Mouse (Mus musculus) liver, embryonic 11.5 days (tissue): ENCODE results near the gene Rassf3. TPM values are rescaled to one million over a fixed set of nuclear protein-coding genes. Genes with fewer than 3 reads are reported as not detected.

Experiments used
- ATAC-seq: fragments of 200-750 bp; cut with Nextera tagmentation; replicated peaks from 2 replicates; pipeline ENCODE4 v1.8.0; 2017; ENCODE audit warnings: moderate number of reproducible peaks, mild to moderate bottlenecking, moderate TSS enrichment, moderate library complexity; ENCODE audit not compliant: low FRiP score
- DNase-seq: peaks from one replicate; pipeline ENCODE4 v3.0.0-alpha.2; 2017; ENCODE audit warnings: low spot score
- H3K27ac ChIP-seq: fragments of 300-500 bp; sonication (generic); 2 replicates; pipeline ENCODE4 v1.5.1; 2014; ENCODE audit warnings: mild to moderate bottlenecking, low read depth, low read length, control low read depth
- H3K27me3 ChIP-seq: fragments of 300-500 bp; sonication (generic); replicated peaks from 2 replicates; pipeline ENCODE4 v1.6.1; 2014; ENCODE audit warnings: low read length, mixed read lengths; ENCODE audit not compliant: control insufficient read depth, insufficient read depth
- H3K36me3 ChIP-seq: fragments of 300-500 bp; sonication (generic); 2 replicates; pipeline ENCODE4 v1.6.1; 2014; ENCODE audit warnings: mild to moderate bottlenecking, low read length, moderate library complexity, mixed read lengths; ENCODE audit not compliant: control insufficient read depth, insufficient read depth
- H3K4me1 ChIP-seq: fragments of 300-500 bp; sonication (generic); replicated peaks from 2 replicates; pipeline ENCODE4 v1.6.1; 2014; ENCODE audit warnings: low read length, mixed read lengths; ENCODE audit not compliant: control insufficient read depth, insufficient read depth
- H3K4me2 ChIP-seq: fragments of 300-500 bp; sonication (generic); 2 replicates; pipeline ENCODE4 v1.6.1; 2014; ENCODE audit warnings: mild to moderate bottlenecking, control low read depth, moderate library complexity
- H3K4me3 ChIP-seq: fragments of 300-500 bp; sonication (generic); 2 replicates; pipeline ENCODE4 v1.5.1; 2014; ENCODE audit warnings: low read depth, low read length, control low read depth
- H3K9ac ChIP-seq: fragments of 300-500 bp; sonication (generic); 2 replicates; pipeline ENCODE4 v1.6.1; 2014; ENCODE audit warnings: low read depth, low read length, control low read depth
- H3K9me3 ChIP-seq: fragments of 300-500 bp; sonication (generic); 2 replicates; pipeline ENCODE4 v1.6.1; 2016; ENCODE audit warnings: low read length, inconsistent platforms, mixed read lengths; ENCODE audit not compliant: control insufficient read depth
- WGBS: fragments of 180-500 bp; shearing (Covaris S2); extraction: QIAGEN DNeasy Blood & Tissue Kit; methylation state at CpG from one replicate; pipeline ENCODE4 v1.1.7; 2014; 5-methylcytosine and 5-hydroxymethylcytosine counted together
- polyA plus RNA-seq: library from polyadenylated mRNA; unstranded; fragments of >200 nt; fragmentation: Nextera tagmentation; extraction: Ambion mirVana; gene quantifications from 2 replicates; pipeline ENCODE4 v1.2.1, GENCODE M21; 2014

The Rassf3 gene
- polyA plus RNA-seq, 1 experiment from 2014 or later = 14.0 TPM

DNA sequence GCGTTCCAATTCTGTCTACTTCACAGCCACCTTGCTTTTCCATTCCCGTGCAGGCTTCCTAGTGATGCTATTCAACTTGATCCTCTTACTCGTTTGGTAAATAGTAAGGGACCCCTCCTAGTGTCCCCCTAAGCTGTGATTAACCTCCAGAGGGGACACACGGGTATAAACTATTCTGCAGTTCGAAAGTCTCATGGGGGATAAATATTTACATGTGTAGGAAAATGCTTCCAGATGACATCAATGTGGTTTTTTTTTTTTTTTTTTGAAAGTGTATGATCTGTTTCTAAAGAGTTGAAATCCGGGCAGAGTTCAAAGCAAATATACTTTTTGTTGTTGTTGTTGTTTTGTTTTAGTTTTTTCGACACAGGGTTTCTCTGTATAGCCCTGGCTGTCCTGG lies 29.8 kb upstream of the Rassf3 start:
- H3K27me3 ChIP-seq = no peaks in the 10 kb centered on the region
- H3K27ac ChIP-seq = peak overlapping the region; percentile 77
- 65% methylated on average over 7 of the region's 7 CpGs for WGBS
- no peak for DNase-seq
- H3K36me3 ChIP-seq = no peaks in the 10 kb centered on the region
- H3K4me1 ChIP-seq = peaks cover 41% of the 10 kb centered on the region
- H3K4me3 ChIP-seq = peak overlapping the region; percentile 49; the same call in 1 of the 2 replicates
- H3K4me2 ChIP-seq = peak overlapping the region; percentile 84
- H3K9me3 ChIP-seq = no peaks in the 10 kb centered on the region
- ATAC-seq = no peak
- H3K9ac ChIP-seq = no peak overlapping the region; the same call in 1 of the 2 replicates

DNA sequence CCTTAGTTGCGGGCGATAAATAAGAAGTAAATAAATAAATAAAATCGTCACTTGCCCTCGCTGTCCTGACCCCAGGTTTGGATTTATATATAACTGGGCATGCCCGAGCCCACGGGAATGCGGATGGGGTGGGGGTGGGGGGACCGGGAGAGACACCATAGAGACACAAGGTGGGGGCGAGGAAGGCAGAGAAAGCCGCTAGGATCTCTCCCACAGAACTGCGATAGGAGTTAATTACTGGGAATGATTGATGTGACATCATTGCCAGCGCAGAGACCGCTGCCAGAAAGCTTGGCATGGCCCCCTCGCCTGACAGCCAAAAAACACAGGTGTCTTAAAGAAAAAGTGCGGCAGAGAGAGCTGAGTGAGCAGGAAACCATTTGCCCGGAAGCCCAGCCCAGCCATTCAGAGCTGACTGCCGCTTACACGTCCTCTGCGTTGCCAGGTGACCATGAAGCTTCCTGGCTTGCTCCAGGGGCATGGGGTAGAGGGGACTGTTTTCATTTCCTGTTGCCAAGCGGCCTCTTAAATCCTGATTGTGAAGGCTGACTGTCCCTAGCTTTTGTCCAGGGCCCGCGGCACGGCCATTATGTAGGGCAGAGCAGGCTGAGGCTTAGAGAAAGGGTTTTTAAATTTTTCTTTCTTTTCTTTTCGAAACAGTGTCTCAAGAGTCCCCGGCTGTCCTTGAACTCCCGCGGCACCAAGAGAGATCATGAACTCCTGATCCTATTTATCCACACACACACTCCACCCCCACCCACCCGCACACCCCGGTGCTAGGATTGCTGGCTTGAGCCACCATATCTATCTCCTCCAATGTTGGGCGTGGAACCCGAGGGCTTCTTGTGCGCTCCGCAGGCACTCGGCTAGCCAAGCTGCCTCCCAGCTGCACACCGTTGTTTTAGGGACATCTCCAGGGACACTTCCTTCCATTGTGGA lies 29.1 kb upstream of the Rassf3 start:
- H3K27me3 ChIP-seq = no peaks in the 10 kb centered on the region
- H3K27ac ChIP-seq = peak overlapping the region; percentile 77
- DNase-seq (peak; percentile 66), ATAC-seq (peak; percentile 84)
- H3K9me3 ChIP-seq = no peaks in the 10 kb centered on the region
- H3K4me1 ChIP-seq = peaks cover 37% of the 10 kb centered on the region
- WGBS = 21% methylated on average over 35 of the region's 35 CpGs
- H3K36me3 ChIP-seq = no peaks in the 10 kb centered on the region
- H3K9ac ChIP-seq = peak overlapping the region; percentile 72
- H3K4me3 ChIP-seq = peak overlapping the region; percentile 49
- peak overlapping the region; percentile 84 for H3K4me2 ChIP-seq

DNA sequence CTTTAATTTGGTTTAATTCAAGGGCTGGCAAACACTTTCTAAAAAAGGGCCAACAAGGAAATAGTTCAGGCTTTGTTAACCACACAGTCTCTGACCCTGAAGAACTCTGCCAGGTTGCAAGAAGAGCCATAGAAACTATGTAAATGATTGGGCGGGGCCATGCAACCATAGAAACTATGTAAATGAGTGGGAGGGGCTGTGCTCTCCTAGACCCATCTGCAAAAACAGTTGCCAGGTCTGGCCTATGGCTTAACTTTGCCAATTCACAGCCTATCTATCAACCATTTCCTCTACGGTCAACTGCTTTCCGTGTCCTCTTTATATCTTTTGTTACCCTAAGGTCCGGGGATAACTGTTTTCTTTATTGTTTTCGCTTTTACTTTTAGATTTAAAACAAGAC lies 25.0 kb upstream of the Rassf3 start:
- Histone ChIP-seq H3K4me3 (no peak overlapping the region), H3K4me2 (no peak overlapping the region), H3K9ac (no peak overlapping the region), H3K9me3 (no peaks in the 10 kb centered on the region), H3K4me1 (peaks cover 22% of the 10 kb centered on the region), H3K27me3 (no peaks in the 10 kb centered on the region), H3K36me3 (no peaks in the 10 kb centered on the region), H3K27ac (no peak overlapping the region)
- no peak for DNase-seq
- WGBS = 40% methylated on average over 5 of the region's 5 CpGs
- peak; percentile 39; the same call in 1 of the 2 replicates for ATAC-seq

DNA sequence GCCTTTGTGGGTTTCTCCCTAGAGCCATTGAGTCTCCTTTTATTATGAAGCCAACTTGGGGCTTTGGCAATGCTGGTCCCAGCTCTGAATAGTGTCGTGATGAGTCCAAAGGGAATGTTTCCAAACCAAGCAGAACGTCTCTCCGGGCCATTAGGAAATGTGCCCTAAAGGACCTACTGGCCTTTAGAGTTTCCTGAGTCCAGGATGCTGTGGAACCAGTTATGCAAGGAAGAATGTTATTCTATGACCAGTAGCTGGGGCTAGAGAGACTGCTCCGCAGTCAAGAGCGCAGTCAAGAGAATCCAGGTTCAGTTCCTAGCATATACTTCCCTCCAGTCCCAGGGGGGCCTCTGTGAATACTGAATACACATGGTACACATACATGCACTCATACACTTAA lies 23.9 kb upstream of the Rassf3 start:
- no peak; the same call in 1 of the 2 replicates for ATAC-seq
- H3K4me2 ChIP-seq = no peak overlapping the region
- no peak overlapping the region for H3K27ac ChIP-seq
- no peaks in the 10 kb centered on the region for H3K27me3 ChIP-seq
- 66% methylated on average over 5 of the region's 5 CpGs for WGBS
- H3K9me3 ChIP-seq = no peaks in the 10 kb centered on the region
- peaks cover 13% of the 10 kb centered on the region for H3K4me1 ChIP-seq
- no peak for DNase-seq
- no peak overlapping the region for H3K9ac ChIP-seq
- H3K4me3 ChIP-seq = no peak overlapping the region
- H3K36me3 ChIP-seq = no peaks in the 10 kb centered on the region

DNA sequence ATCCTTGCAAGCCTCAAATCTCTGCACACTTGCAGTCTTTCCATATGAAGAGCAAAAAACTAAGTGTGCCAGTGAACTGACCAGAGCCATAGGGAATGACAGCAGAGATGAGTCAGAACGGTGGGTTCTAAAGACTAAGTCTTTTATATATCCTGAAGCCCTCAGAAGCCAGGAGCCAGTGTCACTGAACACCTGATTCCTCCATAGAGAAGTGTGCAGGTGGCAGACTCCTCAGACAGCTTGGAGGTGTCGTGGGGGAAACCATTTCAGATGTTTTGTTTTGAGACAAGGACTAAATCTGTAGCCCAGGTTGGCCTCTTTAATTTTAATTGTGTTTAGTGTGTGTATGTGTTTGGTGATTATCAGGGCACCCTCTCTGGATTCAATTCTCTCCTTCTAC lies 22.9 kb upstream of the Rassf3 start:
- no peak for ATAC-seq
- WGBS = 53% methylated on average over 2 of the region's 2 CpGs

DNA sequence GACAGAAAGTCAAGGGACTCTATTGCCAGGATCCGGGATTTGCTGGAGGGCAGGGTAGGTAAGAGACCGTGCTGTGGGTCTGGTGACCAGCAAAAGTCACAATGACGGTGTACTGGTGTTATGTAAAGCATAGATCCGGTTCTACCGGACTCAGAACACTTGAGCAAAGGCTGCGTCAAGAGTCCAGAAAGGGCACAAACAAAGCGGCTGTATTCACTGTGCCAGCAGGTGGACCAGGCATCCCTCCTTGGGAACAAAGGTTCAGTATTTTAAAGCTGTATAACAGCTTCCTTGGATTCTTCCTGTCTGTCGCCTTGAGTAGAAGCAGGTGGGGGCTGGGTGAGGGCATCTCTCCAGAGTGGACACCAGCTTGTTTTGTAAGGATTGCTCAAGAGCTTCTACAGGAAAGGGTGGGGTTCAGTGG lies 22.3 kb upstream of the Rassf3 start:
- H3K9ac ChIP-seq = no peak overlapping the region
- no peaks in the 10 kb centered on the region for H3K36me3 ChIP-seq
- peaks cover 14% of the 10 kb centered on the region; the same call in 1 of the 2 replicates for H3K4me1 ChIP-seq
- no peaks in the 10 kb centered on the region for H3K9me3 ChIP-seq
- DNase-seq (no peak), ATAC-seq (0 out of 2 replicates have a peak, but pooled peaks have one; percentile 15)
- no peak overlapping the region; the same call in 1 of the 2 replicates for H3K4me2 ChIP-seq
- H3K27ac ChIP-seq = peak overlapping the region; percentile 68
- WGBS = 57% methylated on average over 8 of the region's 8 CpGs
- no peak overlapping the region for H3K4me3 ChIP-seq
- no peaks in the 10 kb centered on the region for H3K27me3 ChIP-seq

More for the DNA sequence above, 22.9 kb upstream of the Rassf3 start:
- Histone ChIP-seq H3K4me1 (peaks cover 9% of the 10 kb centered on the region; the same call in 1 of the 2 replicates), H3K9ac (no peak overlapping the region), H3K27me3 (no peaks in the 10 kb centered on the region), H3K4me3 (no peak overlapping the region), H3K9me3 (no peaks in the 10 kb centered on the region), H3K27ac (no peak overlapping the region), H3K36me3 (no peaks in the 10 kb centered on the region), H3K4me2 (no peak overlapping the region)
- DNase-seq = no peak

DNA sequence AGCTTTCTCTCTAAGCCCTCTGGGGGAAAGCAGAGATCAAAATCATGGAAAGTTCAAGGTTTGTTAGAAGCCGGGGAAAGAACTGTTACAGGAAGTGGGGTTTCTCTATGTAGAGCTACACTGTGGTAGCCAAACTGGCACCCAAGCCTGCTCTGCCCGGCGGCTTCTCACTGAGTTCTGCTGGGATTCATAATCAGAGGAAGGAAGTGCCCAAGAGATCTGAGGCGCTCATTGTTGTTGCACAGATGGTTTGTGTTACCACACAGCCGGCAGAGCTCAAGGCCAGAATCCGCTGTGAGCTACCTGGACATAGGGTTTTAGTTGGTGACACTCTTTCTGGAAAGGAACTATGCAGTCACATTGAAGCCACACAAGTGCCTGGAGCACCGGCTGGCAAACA lies 21.8 kb upstream of the Rassf3 start:
- Histone ChIP-seq H3K36me3 (no peaks in the 10 kb centered on the region), H3K27ac (peak overlapping the region; percentile 68), H3K27me3 (no peaks in the 10 kb centered on the region), H3K9me3 (no peaks in the 10 kb centered on the region), H3K9ac (no peak overlapping the region), H3K4me3 (no peak overlapping the region), H3K4me2 (peak overlapping the region; percentile 18; the same call in 1 of the 2 replicates), H3K4me1 (peaks cover 16% of the 10 kb centered on the region; the same call in 1 of the 2 replicates)
- DNase-seq = no peak
- no peak for ATAC-seq
- 45% methylated on average over 7 of the region's 7 CpGs for WGBS

DNA sequence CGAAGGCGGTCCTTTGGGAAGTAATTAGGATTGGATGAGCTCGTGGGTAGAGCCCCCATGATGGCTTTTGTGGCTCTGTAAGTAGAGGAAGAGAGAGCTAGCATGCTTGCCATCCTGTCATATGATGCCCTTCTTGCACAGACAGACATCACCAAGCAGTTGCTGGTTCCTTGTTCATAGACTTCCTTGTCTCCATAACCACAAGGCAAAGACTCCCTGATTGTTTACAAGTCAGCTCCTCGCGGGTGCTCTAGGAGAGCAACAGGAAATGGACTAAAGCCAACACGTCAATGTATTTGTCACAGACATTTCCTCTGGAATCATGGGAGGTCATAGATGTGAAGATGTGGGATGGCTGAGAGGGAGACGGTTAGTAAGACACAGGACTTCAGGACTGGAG lies 20.5 kb upstream of the Rassf3 start:
- Histone ChIP-seq H3K9ac (no peak overlapping the region), H3K27ac (no peak overlapping the region), H3K9me3 (no peaks in the 10 kb centered on the region), H3K4me3 (no peak overlapping the region), H3K27me3 (no peaks in the 10 kb centered on the region), H3K36me3 (no peaks in the 10 kb centered on the region), H3K4me2 (no peak overlapping the region), H3K4me1 (peaks cover 25% of the 10 kb centered on the region)
- 54% methylated on average over 7 of the region's 7 CpGs for WGBS
- no peak for DNase-seq
- ATAC-seq = no peak

DNA sequence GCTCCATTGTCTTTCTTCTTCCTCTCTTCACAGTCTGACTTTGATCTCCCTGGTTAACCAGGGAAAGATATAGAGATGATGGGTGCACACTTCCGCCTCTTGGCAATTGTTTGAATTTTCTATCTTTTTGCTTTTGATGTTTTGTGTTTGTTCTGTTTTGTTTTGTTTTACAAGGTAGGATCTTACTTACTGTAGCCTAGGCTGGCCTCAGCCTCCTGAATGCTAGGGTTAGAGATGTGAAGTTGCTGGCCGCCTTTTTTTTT lies 17.9 kb upstream of the Rassf3 start:
- DNase-seq = no peak

More for the DNA sequence above, 17.9 kb upstream of the Rassf3 start:
- Histone ChIP-seq H3K4me2 (no peak overlapping the region), H3K9ac (no peak overlapping the region), H3K4me3 (no peak overlapping the region), H3K4me1 (peaks cover 25% of the 10 kb centered on the region), H3K9me3 (no peaks in the 10 kb centered on the region), H3K27me3 (no peaks in the 10 kb centered on the region), H3K27ac (no peak overlapping the region), H3K36me3 (no peaks in the 10 kb centered on the region)
- WGBS = 77% methylated on average over 2 of the region's 2 CpGs
- ATAC-seq = no peak
